Mouse (Mus musculus) testis, adult 2 months (tissue): ENCODE measurements around the gene Ufd1. TPM values are rescaled to one million over a fixed set of nuclear protein-coding genes. Genes with fewer than 3 reads are reported as not detected.

Source experiments
- H3K27ac ChIP-seq: fragments of 200-500 bp; 2 replicates; pipeline ENCODE4 v1.5.1; 2012; ENCODE audit warnings: low read depth, low read length; ENCODE audit not compliant: control insufficient read depth, insufficient read depth
- H3K27me3 ChIP-seq: fragments of 200-500 bp; 2 replicates; pipeline ENCODE4 v1.6.1; 2012; ENCODE audit warnings: mild to moderate bottlenecking, low read length, moderate library complexity; ENCODE audit not compliant: control insufficient read depth, insufficient read depth
- H3K36me3 ChIP-seq: fragments of 200-500 bp; 2 replicates; pipeline ENCODE4 v1.6.1; 2012; ENCODE audit warnings: mild to moderate bottlenecking, low read length; ENCODE audit not compliant: control insufficient read depth, insufficient read depth
- H3K4me1 ChIP-seq: fragments of 200-500 bp; 2 replicates; pipeline ENCODE4 v1.6.1; 2012; ENCODE audit warnings: low read length; ENCODE audit not compliant: control insufficient read depth, insufficient read depth
- H3K4me3 ChIP-seq: fragments of 200-500 bp; 2 replicates; pipeline ENCODE4 v1.5.1; 2012; ENCODE audit warnings: low read depth, mild to moderate bottlenecking, low read length, moderate library complexity, mixed read lengths; ENCODE audit not compliant: control insufficient read depth
- CTCF ChIP-seq: fragments of 200-500 bp; IDR thresholded peaks from 2 replicates; pipeline ENCODE4 v1.5.1; 2012; ENCODE audit warnings: low read depth, mild to moderate bottlenecking, inconsistent platforms, low read length, moderate library complexity; ENCODE audit not compliant: control insufficient read depth, insufficient read depth, insufficient replicate concordance
- POLR2A ChIP-seq: fragments of 200-500 bp; IDR thresholded peaks from 2 replicates; pipeline ENCODE4 v1.6.1; 2012; ENCODE audit warnings: low read depth, mild to moderate bottlenecking, inconsistent platforms, low read length, moderate library complexity; ENCODE audit not compliant: control insufficient read depth
- polyA plus RNA-seq: library from polyadenylated mRNA; depleted of rRNA; stranded (reverse); fragments of >200 nt; gene quantifications from 2 replicates; pipeline ENCODE4 v1.2.3, GENCODE M21; 2012; rRNA removed

Gene Ufd1
- polyA plus RNA-seq, 1 experiment, result 668 TPM

DNA sequence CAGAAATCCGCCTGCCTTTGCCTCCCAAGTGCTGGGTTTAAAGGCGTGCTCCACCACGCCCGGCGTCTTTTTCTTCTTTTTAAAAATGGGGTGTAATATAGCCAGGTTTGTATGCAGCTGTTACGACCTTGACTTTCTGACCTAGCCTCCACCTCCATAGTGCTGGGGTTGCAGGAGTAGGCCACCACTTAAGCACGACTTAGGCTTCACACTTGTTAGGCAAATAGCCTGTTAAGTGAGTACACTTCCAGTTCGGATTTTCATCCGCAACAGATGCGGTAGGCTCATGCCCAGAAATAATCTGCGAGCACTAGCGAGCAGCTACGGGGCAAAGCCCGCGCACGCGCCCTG lies 64.5 kb downstream of the Ufd1 start:
- Histone ChIP-seq H3K36me3 (no peaks in the 10 kb centered on the region; the same call in 1 of the 2 replicates), H3K27me3 (no peaks in the 10 kb centered on the region), H3K4me3 (peak overlapping the region; percentile 95), H3K4me1 (peaks cover 6% of the 10 kb centered on the region), H3K27ac (peak overlapping the region; percentile 23)
- TF ChIP-seq POLR2A, result no peak
- TF ChIP-seq CTCF, result no peak

GRCm38 (mm10) chr16:18876442-18877308 lies 65.1 kb downstream of the Ufd1 start, which contains the start of the genes Mrpl40 and Hira:
TSS of gene Mrpl40 (minus strand) at chr16:18876862.
TSS of gene Hira (plus strand) at chr16:18877037.
- no peaks in the 10 kb centered on the region for H3K27me3 ChIP-seq
- peaks cover 6% of the 10 kb centered on the region for H3K4me1 ChIP-seq
- H3K27ac ChIP-seq, result peak within 1 kb of the TSS; percentile 93
- TF ChIP-seq CTCF (no peak), POLR2A (peak; percentile 63)
- peak within 1 kb of the TSS; percentile 95 for H3K4me3 ChIP-seq
- H3K36me3 ChIP-seq, result no peaks in the 10 kb centered on the region; the same call in 1 of the 2 replicates

DNA sequence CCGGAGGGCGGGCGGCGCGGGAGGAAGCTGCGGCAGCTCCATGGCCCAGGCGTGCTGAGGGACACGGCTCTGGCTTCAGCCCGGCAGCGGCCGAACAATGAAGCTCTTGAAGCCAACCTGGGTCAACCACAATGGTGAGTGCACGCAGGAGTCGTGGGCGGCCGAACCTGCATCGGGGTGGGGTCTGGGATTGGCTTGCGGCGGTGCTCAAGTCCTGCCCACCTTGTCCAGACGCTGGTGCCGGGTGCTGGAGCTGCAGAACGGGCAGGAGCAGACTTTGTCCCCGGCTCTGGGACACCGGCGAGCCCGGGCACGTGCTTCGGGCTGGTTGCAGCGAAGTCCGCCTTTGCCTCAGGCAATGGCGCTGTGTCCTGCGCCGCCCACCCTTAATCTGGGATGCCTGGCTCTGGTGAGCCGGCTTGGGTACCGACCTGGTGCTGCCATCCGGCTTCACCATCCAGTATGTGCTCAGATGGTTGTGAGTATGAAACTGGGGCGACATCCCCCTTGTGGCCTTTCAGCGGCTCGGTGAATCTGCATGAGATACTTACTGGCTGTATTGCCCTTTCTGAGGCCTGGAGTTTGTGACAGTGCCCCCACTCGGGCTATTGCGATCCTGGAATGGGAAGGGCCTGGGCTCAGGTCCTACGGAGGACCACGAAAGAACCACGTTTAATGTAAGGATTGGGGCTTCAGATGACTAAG lies 66.0 kb downstream of the Ufd1 start:
- no peaks in the 10 kb centered on the region; the same call in 1 of the 2 replicates for H3K36me3 ChIP-seq
- H3K4me1 ChIP-seq, result peaks cover 6% of the 10 kb centered on the region
- TF ChIP-seq POLR2A, result no peak
- H3K27ac ChIP-seq, result peak overlapping the region; percentile 65
- H3K4me3 ChIP-seq, result peak overlapping the region; percentile 95
- no peaks in the 10 kb centered on the region for H3K27me3 ChIP-seq

- Histone ChIP-seq H3K27me3 (no peaks in the 10 kb centered on the region), H3K27ac (no peak overlapping the region), H3K36me3 (no peaks in the 10 kb centered on the region; the same call in 1 of the 2 replicates), H3K4me1 (peaks cover 6% of the 10 kb centered on the region), H3K4me3 (peak overlapping the region; percentile 95)
- TF ChIP-seq CTCF (no peak), POLR2A (no peak)
These were observed 66.6 kb downstream of the Ufd1 start for GRCm38 (mm10) chr16:18878091-18878720.

- TF ChIP-seq CTCF (no peak), POLR2A (no peak)
- no peaks in the 10 kb centered on the region for H3K27me3 ChIP-seq
- H3K36me3 ChIP-seq, result no peaks in the 10 kb centered on the region
These were observed 72.5 kb downstream of the Ufd1 start for GRCm38 (mm10) chr16:18884044-18884443.

More at GRCm38 (mm10) chr16:18884044-18884443, 72.5 kb downstream of the Ufd1 start:
- Histone ChIP-seq H3K4me3 (no peak overlapping the region), H3K4me1 (no peaks in the 10 kb centered on the region), H3K27ac (no peak overlapping the region)

Other genes with a start within 250 kb of the Ufd1 start
- 4.2 and 6.1 TPM in 2 replicates for gene Tbx1, start 221.1 kb upstream of the Ufd1 start, polyA plus RNA-seq
- 7.8 and 10.9 TPM in 2 replicates for gene Gp1bb, start 189.4 kb upstream of the Ufd1 start, polyA plus RNA-seq
- 9.5 and 11.6 TPM in 2 replicates for gene Gm49601, start 185.4 kb upstream of the Ufd1 start, polyA plus RNA-seq
- gene Sept5, start 181.8 kb upstream of the Ufd1 start, polyA plus RNA-seq, result 62.5 and 63.0 TPM in 2 replicates
- gene Cldn5, start 34.9 kb upstream of the Ufd1 start, polyA plus RNA-seq, result 9.2 and 9.3 TPM in 2 replicates
- 35.9 and 40.7 TPM in 2 replicates for gene Cdc45, start 208 bp downstream of the Ufd1 start, polyA plus RNA-seq
- gene 2510002D24Rik, start 24.8 kb downstream of the Ufd1 start, polyA plus RNA-seq, result 7.0 and 7.5 TPM in 2 replicates
- gene Gm28539, start 24.8 kb downstream of the Ufd1 start, polyA plus RNA-seq, result not detected in 2 replicates
- gene Mrpl40, start 65.1 kb downstream of the Ufd1 start, polyA plus RNA-seq, result 12.4 and 13.9 TPM in 2 replicates
- gene Hira, start 65.3 kb downstream of the Ufd1 start, polyA plus RNA-seq, result 15.0 and 16.5 TPM in 2 replicates